15 mouse cellular contexts compared by ENCODE assay signal in genomic region chr4:145009437-145009836, GRCm38 (mm10).
A peak's percentile ranks its signal among the peaks of the same experiment; 100 is the strongest.
DNase-seq lines count a peak whose midpoint lies in the region; ATAC-seq and TF ChIP-seq lines count a peak whose summit lies in the region.
"Had no signal": no experiment of that assay in that cellular context is flagged by ENCODE, and none has a peak within 500 bp of the region (broad histone marks: within the 10 kb centered on the region; RNA-seq: fewer than 3 reads in every experiment).

No protein-coding gene starts in this region.

- intact Hi-C loops in left cerebral cortex, postnatal 25 days (cut with DNase I) = no loop called here

- H3K9me3 ChIP-seq in lung, embryonic 16.5 days (ENCODE audit: control insufficient read depth, low read length) = no peaks in the 10 kb centered on the region
- no peaks in the 10 kb centered on the region for H3K9me3 ChIP-seq in intestine, postnatal 0 days (ENCODE audit: control insufficient read depth)
- H3K9me3 ChIP-seq in kidney, embryonic 16.5 days (ENCODE audit: low read length) = no peaks in the 10 kb centered on the region
- H3K9me3 ChIP-seq: midbrain, embryonic 12.5 days had no signal

- DNase-seq in lung, adult 18-20 months = no peak
- DNase-seq in lung, postnatal 14 days = peak; percentile 50
- DNase-seq in spleen, postnatal 4 days (ENCODE audit: low spot score in 2 of 2) = no peak
- DNase-seq in left cerebral cortex, postnatal 25 days (ENCODE audit: low spot score in 2 of 2) = no peak
- DNase-seq: cerebellum, adult 9-10 months; embryo, embryonic 11 days; heart, postnatal 14 days; spleen, adult 18-20 months had no signal

- H3K27me3 ChIP-seq in lung, embryonic 16.5 days (ENCODE audit: control insufficient read depth, insufficient read depth, low read depth, low read length) = no peaks in the 10 kb centered on the region
- H3K27me3 ChIP-seq in intestine, postnatal 0 days (replicated peaks; ENCODE audit: control insufficient read depth, insufficient read depth, low read length) = no peaks in the 10 kb centered on the region
- H3K27me3 ChIP-seq in kidney, embryonic 16.5 days (ENCODE audit: insufficient read depth, low read length) = no peaks in the 10 kb centered on the region
- H3K27me3 ChIP-seq: midbrain, embryonic 12.5 days had no signal

- no peak overlapping the region; the same call in 1 of the 2 replicates for H3K9ac ChIP-seq in lung, embryonic 16.5 days (ENCODE audit: low read length)
- H3K9ac ChIP-seq in intestine, postnatal 0 days (ENCODE audit: low read depth, low read length) = no peak overlapping the region
- no peak overlapping the region; the same call in 1 of the 2 replicates for H3K9ac ChIP-seq in kidney, embryonic 16.5 days (replicated peaks; ENCODE audit: low read length)
- H3K9ac ChIP-seq: midbrain, embryonic 12.5 days had no signal

- no peak for TF ChIP-seq CTCF in intestine, postnatal 0 days (IDR thresholded peaks at IDR 0.05; ENCODE audit: low read depth)

- H3K4me3 ChIP-seq in lung, embryonic 16.5 days (ENCODE audit: low read length) = no peak overlapping the region
- H3K4me3 ChIP-seq in intestine, postnatal 0 days (ENCODE audit: low read depth, low read length) = no peak overlapping the region
- H3K4me3 ChIP-seq in kidney, embryonic 16.5 days (ENCODE audit: low read length) = no peak overlapping the region
- H3K4me3 ChIP-seq: midbrain, embryonic 12.5 days had no signal

- peak; percentile 68 for ATAC-seq in lung, embryonic 16.5 days (ENCODE audit: low read depth)
- ATAC-seq in intestine, postnatal 0 days = peak; percentile 60
- ATAC-seq in kidney, embryonic 16.5 days (ENCODE audit: low FRiP score, low TSS enrichment) = no peak
- ATAC-seq: activated CD4-positive, CD25-positive, alpha-beta regulatory T cell, adult 4 months; CD4-positive, CD25-positive, alpha-beta regulatory T cell, adult 4 months; inflammation-experienced regulatory T-cells, adult 6 months had no signal

- WGBS in lung, embryonic 16.5 days = 31% methylated on average over 3 of the region's 3 CpGs
- 20% methylated on average over 3 of the region's 3 CpGs for WGBS in intestine, postnatal 0 days
- 11% methylated on average over 3 of the region's 3 CpGs for WGBS in kidney, embryonic 16.5 days

- peak overlapping the region; percentile 65 for H3K27ac ChIP-seq in lung, embryonic 16.5 days (ENCODE audit: low read length)
- H3K27ac ChIP-seq in intestine, postnatal 0 days (ENCODE audit: low read depth, low read length) = peak overlapping the region; percentile 50; the same call in 1 of the 2 replicates
- peak overlapping the region; percentile 72 for H3K27ac ChIP-seq in kidney, embryonic 16.5 days (ENCODE audit: low read length)
- H3K27ac ChIP-seq: midbrain, embryonic 12.5 days had no signal

- peak overlapping the region; percentile 17; the same call in 1 of the 2 replicates for H3K4me2 ChIP-seq in lung, embryonic 16.5 days (ENCODE audit: low read depth, low read length)
- 0 out of 2 replicates have a peak overlapping the region, but pooled peaks have one; percentile 3 for H3K4me2 ChIP-seq in intestine, postnatal 0 days (replicated peaks; ENCODE audit: low read depth)
- H3K4me2 ChIP-seq in kidney, embryonic 16.5 days (replicated peaks; ENCODE audit: low read depth, low read length) = no peak overlapping the region
- H3K4me2 ChIP-seq: midbrain, embryonic 12.5 days had no signal

- H3K4me1 ChIP-seq in lung, embryonic 16.5 days (replicated peaks; ENCODE audit: control insufficient read depth, insufficient read depth, low read length) = peaks cover 25% of the 10 kb centered on the region
- H3K4me1 ChIP-seq in intestine, postnatal 0 days (replicated peaks; ENCODE audit: control insufficient read depth, insufficient read depth, low read length) = peaks cover 20% of the 10 kb centered on the region
- peaks cover 46% of the 10 kb centered on the region for H3K4me1 ChIP-seq in kidney, embryonic 16.5 days (ENCODE audit: insufficient read depth, low read length)
- H3K4me1 ChIP-seq: midbrain, embryonic 12.5 days had no signal

- H3K36me3 ChIP-seq in lung, embryonic 16.5 days (ENCODE audit: control insufficient read depth, insufficient read depth, low read length) = no peaks in the 10 kb centered on the region
- H3K36me3 ChIP-seq in intestine, postnatal 0 days (ENCODE audit: control insufficient read depth, insufficient read depth) = peaks cover 15% of the 10 kb centered on the region
- H3K36me3 ChIP-seq in kidney, embryonic 16.5 days (ENCODE audit: insufficient read depth, low read length) = no peaks in the 10 kb centered on the region
